Mouse (Mus musculus): ENCODE data around the gene Cuedc2. TPM values are rescaled to one million over a fixed set of nuclear protein-coding genes. Genes with fewer than 3 reads are reported as not detected.

Gene Cuedc2
- polyA plus RNA-seq, 1 experiment, result 157 TPM

DNA sequence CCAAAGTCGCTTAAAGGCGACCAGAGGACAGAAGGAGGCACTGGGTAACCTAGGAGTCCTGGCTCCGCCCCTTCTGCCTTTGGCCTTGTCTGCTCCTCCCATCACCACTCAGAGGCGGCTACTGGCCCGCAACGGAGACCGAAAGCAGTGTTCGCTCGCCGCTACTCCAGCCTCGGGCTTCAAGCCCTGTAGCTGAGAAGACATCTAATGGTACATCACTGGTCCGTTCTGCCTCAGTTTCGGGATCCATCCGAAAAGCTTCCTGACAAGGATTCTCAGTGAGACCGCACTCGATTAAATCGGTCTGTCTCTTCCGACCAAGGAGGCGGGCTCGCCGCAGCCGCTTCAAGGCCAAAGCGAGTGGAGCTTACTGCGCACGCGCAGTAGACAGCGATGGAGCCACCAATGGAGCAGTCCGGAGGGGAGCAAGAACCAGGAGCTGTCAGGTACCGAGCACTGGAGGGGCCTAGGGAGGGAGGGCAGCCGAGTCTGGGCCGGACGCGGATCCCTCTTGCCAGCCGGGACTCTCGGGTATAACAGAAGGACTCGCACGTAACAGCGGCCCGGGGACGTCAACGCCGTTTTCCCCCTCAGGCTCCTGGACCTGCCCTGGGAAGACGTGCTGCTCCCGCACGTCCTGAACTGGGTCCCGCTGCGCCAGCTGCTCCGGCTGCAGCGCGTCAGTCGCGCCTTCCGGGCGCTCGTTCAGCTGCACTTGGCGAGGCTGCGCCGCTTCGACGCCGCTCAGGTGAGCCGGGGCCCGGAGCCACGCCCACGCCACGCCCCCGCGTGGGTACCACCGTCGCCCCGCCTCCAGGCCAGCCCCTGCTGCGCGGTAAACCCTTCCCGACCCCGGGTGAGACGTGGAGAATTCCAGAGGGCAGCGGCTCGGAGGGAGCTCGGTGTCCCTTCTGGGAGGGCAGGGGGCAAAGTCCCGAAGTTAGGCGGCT lies 10.1 kb downstream of the Cuedc2 start, which contains the start of gene Fbxl15:
TSS of gene Fbxl15 (plus strand) at position 104 of the 950 bp plus-strand sequence.
- no peak for TF ChIP-seq GATA1 (IDR thresholded peaks at IDR 0.05; ENCODE audit: low read length)

GRCm38 (mm10) chr19:46327531-46328064 lies 10.9 kb downstream of the Cuedc2 start:
- no peak for TF ChIP-seq GATA1 (IDR thresholded peaks at IDR 0.05; ENCODE audit: low read length)

- TF ChIP-seq GATA1 (IDR thresholded peaks at IDR 0.05; ENCODE audit: low read length), result no peak
These were observed 11.7 kb downstream of the Cuedc2 start, which contains the start of gene Psd for GRCm38 (mm10) chr19:46326756-46327305. Gene Psd (minus strand): TSS chr19:46327156.

DNA sequence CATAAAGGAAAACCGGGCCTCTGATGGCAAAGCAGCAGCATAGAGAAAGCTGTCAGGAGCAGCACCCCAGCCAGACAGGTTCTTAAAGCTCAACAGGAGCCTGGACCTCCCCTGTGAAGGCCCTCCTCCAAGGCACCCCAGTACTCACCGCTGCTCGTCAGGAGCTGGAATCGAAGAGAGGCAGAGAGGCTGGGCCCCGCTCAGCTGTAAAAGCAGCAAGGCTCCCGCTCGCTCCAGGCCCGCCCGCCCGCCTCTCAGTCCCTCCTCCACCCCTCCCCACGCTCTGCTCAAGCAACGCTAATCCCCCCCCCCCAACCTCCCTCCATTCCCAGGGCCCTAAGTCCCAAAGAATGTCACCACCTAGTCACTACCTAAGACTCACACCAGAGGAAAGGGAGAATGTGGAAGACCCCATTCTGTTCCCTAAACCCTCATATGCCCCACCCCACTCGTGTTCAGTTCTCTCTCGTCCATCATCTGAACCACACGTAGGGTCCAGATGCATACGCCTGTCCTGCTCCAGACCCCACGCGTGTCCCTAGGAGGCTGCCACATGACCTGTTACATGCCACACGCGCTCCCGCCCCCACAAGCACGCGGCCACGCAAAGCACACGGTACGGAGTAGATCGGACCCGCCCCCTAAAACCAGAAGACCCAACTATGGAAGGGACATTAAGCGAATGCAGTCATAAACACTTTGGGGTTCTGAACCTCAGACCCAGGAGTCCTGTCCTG lies 12.3 kb downstream of the Cuedc2 start:
- TF ChIP-seq GATA1 (IDR thresholded peaks at IDR 0.05; ENCODE audit: low read length), result no peak

GRCm38 (mm10) chr19:46324918-46325317 lies 13.6 kb downstream of the Cuedc2 start:
- TF ChIP-seq GATA1 (IDR thresholded peaks at IDR 0.05; ENCODE audit: low read length), result no peak

DNA sequence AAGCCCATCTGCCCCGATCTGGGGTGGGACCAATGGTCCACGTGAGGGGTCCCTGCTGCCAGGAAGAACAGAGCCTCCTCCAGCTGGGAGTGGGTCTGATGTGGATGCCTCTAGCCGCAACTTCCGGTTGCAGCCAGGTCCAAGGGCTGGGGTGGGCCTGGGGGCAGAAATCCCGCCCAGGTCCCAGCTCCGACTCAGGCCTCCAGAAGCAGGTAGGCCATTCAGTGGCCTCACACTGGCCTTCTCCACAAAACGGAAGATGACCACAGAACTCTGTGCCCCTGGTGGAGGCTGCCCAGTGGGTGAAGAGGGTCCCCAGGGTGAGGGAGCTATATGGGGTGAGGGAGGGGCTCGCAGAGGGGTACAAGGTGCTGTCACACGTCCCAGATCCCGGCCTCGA lies 14.1 kb downstream of the Cuedc2 start:
- TF ChIP-seq GATA1 (IDR thresholded peaks at IDR 0.05; ENCODE audit: low read length), result no peak

DNA sequence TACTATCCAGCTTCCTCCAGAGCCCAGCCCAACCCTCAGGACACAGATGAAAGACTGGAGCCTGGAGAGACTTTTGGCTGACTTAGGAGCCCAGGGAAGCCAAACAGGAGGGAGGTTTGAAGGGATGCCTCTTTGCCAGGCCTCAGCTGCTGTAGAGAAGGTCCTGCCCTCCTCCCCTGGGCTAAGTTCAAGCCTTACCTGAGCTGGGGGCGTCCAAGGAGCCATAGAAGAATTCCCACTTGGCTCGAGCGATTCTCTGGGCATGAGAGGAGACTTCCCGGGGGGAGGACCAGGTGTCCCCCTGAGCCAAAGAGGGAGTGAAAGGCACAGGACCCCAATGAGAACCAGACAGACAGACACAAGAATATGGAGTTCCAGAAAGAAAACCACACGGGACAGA lies 14.8 kb downstream of the Cuedc2 start:
- no peak for TF ChIP-seq GATA1 (IDR thresholded peaks at IDR 0.05; ENCODE audit: low read length)

GRCm38 (mm10) chr19:46322996-46323572 lies 15.4 kb downstream of the Cuedc2 start:
- no peak for TF ChIP-seq GATA1 (IDR thresholded peaks at IDR 0.05; ENCODE audit: low read length)

- TF ChIP-seq GATA1 (IDR thresholded peaks at IDR 0.05; ENCODE audit: low read length), result no peak
These were observed 16.1 kb downstream of the Cuedc2 start for GRCm38 (mm10) chr19:46322144-46322995.

DNA sequence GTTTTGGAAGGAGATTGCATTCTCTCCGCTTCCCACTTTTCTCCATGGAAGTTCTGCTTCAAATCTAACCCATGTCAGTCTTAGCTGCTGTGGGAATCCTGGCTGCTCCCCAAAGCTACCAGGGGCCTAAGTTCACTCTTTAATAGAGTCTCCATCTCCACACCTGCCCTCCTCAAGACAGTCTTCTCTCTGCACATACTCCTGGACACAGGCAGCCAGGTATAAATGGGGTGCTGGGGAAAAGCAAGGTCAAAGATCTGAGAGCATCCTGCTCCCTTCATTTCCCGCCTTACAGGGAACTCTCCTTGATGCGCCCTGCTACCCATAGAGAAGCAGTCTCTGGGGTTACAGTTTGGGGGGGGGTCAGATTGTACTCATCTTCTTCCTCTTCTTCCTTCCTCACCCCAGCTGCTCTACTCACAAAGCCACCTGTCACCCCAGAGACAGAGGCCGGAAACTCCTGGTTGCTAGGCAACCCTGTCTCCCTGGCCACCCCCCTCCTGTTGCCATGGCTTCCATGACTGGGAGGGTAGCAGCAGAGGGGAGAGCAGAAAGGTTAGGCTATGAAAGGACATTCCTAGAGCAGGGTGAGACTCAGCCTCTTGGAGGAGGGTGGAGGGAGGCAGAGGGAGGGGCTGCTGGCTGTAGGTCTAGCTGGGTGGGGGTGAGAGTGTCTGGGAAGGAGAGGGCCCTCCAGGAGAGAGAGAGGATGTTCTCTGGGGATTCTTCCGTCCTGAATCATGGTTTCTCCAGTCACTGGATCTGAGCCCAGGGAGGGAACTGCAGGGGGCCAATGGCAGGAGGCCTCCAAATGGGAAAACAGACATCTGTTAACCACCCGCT lies 17.2 kb downstream of the Cuedc2 start:
- no peak for TF ChIP-seq GATA1 (IDR thresholded peaks at IDR 0.05; ENCODE audit: low read length)

- TF ChIP-seq GATA1 (IDR thresholded peaks at IDR 0.05; ENCODE audit: low read length), result no peak
These were observed 18.3 kb downstream of the Cuedc2 start for GRCm38 (mm10) chr19:46320076-46320785.

- TF ChIP-seq GATA1 (IDR thresholded peaks at IDR 0.05; ENCODE audit: low read length), result no peak
These were observed 19.7 kb downstream of the Cuedc2 start for GRCm38 (mm10) chr19:46318586-46319378.

All from G1E-ER4 (cell line).